Mouse (Mus musculus) kidney, adult 8-10 months (tissue): ENCODE results near the gene Zfp872.
"Not testable (repeated sequence)": the region's sequence is repeated elsewhere in the genome, so short reads cannot be mapped to it uniquely, and the experiment has no call there.

Source experiments
- DNase-seq, 2 experiments: peaks; one replicate each; pipeline ENCODE4 v3.0.0; 2022

Gene Zfp872

GRCm38 (mm10) chr9:22172318-22172717 is 15.6 kb upstream of the Zfp872 start:
- DNase-seq, result no peak

- DNase-seq, result no peak
Measured at GRCm38 (mm10) chr9:22196412-22196811, 8.5 kb downstream of the Zfp872 start.

GRCm38 (mm10) chr9:22213785-22214194 is 25.9 kb downstream of the Zfp872 start:
- no peak for DNase-seq

- DNase-seq, result no peak
Measured at GRCm38 (mm10) chr9:22214549-22214948, 26.7 kb downstream of the Zfp872 start.

GRCm38 (mm10) chr9:22216705-22217104 is 28.8 kb downstream of the Zfp872 start:
- DNase-seq, result no peak

GRCm38 (mm10) chr9:22217858-22218493 is 30.1 kb downstream of the Zfp872 start:
- DNase-seq, result no peak

GRCm38 (mm10) chr9:22224066-22224465 is 36.2 kb downstream of the Zfp872 start:
- DNase-seq, result peak in 1 of 2 experiments; percentile 65

GRCm38 (mm10) chr9:22224536-22225503 is 36.9 kb downstream of the Zfp872 start:
- peak in 1 of 2 experiments; percentile 11 for DNase-seq

GRCm38 (mm10) chr9:22225581-22226388 is 37.9 kb downstream of the Zfp872 start, which contains the start of gene Zfp809:
Zfp809 (plus strand) TSS chr9:22225714.
- peak; percentile 99 to 100 for DNase-seq

GRCm38 (mm10) chr9:22226389-22226673 is 38.4 kb downstream of the Zfp872 start:
- not testable (repeated sequence) for DNase-seq

GRCm38 (mm10) chr9:22226846-22227245 is 39.0 kb downstream of the Zfp872 start:
- DNase-seq, result peak; percentile 52 to 61

- no peak for DNase-seq
Measured at GRCm38 (mm10) chr9:22229386-22230026, 41.6 kb downstream of the Zfp872 start.

- no peak for DNase-seq
Measured at GRCm38 (mm10) chr9:22230061-22230460, 42.2 kb downstream of the Zfp872 start.

- no peak for DNase-seq
Measured at GRCm38 (mm10) chr9:22230556-22230955, 42.7 kb downstream of the Zfp872 start.

GRCm38 (mm10) chr9:22240001-22240400 is 52.1 kb downstream of the Zfp872 start:
- no peak for DNase-seq

GRCm38 (mm10) chr9:22244242-22244641 is 56.4 kb downstream of the Zfp872 start:
- DNase-seq, result no peak
